9 mouse cellular contexts compared by ENCODE assay signal in genomic region chr1:153556896-153557295, GRCm38 (mm10). TPM values are rescaled to one million over a fixed set of nuclear protein-coding genes. Genes with fewer than 3 reads are reported as not detected.
DNase-seq lines count a peak whose midpoint lies in the region; ATAC-seq and TF ChIP-seq lines count a peak whose summit lies in the region.
"Had no signal": no experiment of that assay in that cellular context is flagged by ENCODE, and none has a peak within 500 bp of the region (broad histone marks: within the 10 kb centered on the region; RNA-seq: fewer than 3 reads in every experiment).

No protein-coding gene starts in this region.

- no peaks in the 10 kb centered on the region for H3K9me3 ChIP-seq in forebrain, embryonic 11.5 days (ENCODE audit: control insufficient read depth, low read length)
- H3K9me3 ChIP-seq: limb, embryonic 13.5 days had no signal

- no peaks in the 10 kb centered on the region for H3K79me2 ChIP-seq in myocyte (ENCODE audit: control insufficient read depth, insufficient read depth)

- 8% methylated on average over 2 of the region's 2 CpGs for WGBS in forebrain, embryonic 11.5 days

- H3K27ac ChIP-seq in forebrain, embryonic 11.5 days (ENCODE audit: low read depth, low read length): no peak overlapping the region
- H3K27ac ChIP-seq: limb, embryonic 13.5 days had no signal

- H3ac ChIP-seq in myocyte (ENCODE audit: control insufficient read depth, insufficient read length): no peak overlapping the region

- no peaks in the 10 kb centered on the region for H3K36me3 ChIP-seq in forebrain, embryonic 11.5 days (ENCODE audit: control insufficient read depth, insufficient read depth, low read length)
- H3K36me3 ChIP-seq in myocyte (ENCODE audit: control insufficient read depth, insufficient read depth): no peaks in the 10 kb centered on the region
- H3K36me3 ChIP-seq: limb, embryonic 13.5 days had no signal

- peak; percentile 54 for DNase-seq in right cerebral cortex, adult 18-20 months
- DNase-seq in right cerebral cortex, postnatal 25 days: no peak
- peak; percentile 84 for DNase-seq in brain, embryonic 14.5 days (ENCODE audit: low read depth)
- peak; percentile 66 for DNase-seq in forebrain, embryonic 11.5 days (ENCODE audit: low spot score)
- peak; percentile 72 for DNase-seq in induced T-regulatory cell, adult 2 months (ENCODE audit: low read depth)
- DNase-seq in left cerebral cortex, postnatal 14 days (ENCODE audit: low spot score in 2 of 2): peak; percentile 78 to 79
- no peak for DNase-seq in spleen, adult 18-20 months

- peak; percentile 81; the same call in 1 of the 2 replicates for TF ChIP-seq CTCF in brain, embryonic 14.5 days (IDR thresholded peaks at IDR 0.05; ENCODE audit: borderline replicate concordance, extremely low read depth, insufficient read depth, insufficient read length)

- H3K27me3 ChIP-seq in forebrain, embryonic 11.5 days (ENCODE audit: control insufficient read depth, insufficient read depth, low read length): no peaks in the 10 kb centered on the region
- no peaks in the 10 kb centered on the region for H3K27me3 ChIP-seq in myocyte (ENCODE audit: control insufficient read depth, insufficient read depth, insufficient read length)
- H3K27me3 ChIP-seq: limb, embryonic 13.5 days had no signal

- no peak overlapping the region for H3K4me2 ChIP-seq in forebrain, embryonic 11.5 days (ENCODE audit: low read depth, low read length, severe bottlenecking)
- peak overlapping the region; percentile 36 for H3K4me2 ChIP-seq in myocyte (ENCODE audit: low read depth)
- H3K4me2 ChIP-seq: limb, embryonic 13.5 days had no signal

- no peak overlapping the region for H3K4me3 ChIP-seq in forebrain, embryonic 11.5 days (ENCODE audit: low read depth, low read length)
- no peak overlapping the region for H3K4me3 ChIP-seq in myocyte
- H3K4me3 ChIP-seq: limb, embryonic 13.5 days had no signal

- H3K9ac ChIP-seq in forebrain, embryonic 11.5 days (ENCODE audit: low read length): no peak overlapping the region
- H3K9ac ChIP-seq: limb, embryonic 13.5 days had no signal

- peak; percentile 75 for ATAC-seq in forebrain, embryonic 11.5 days (replicated peaks; ENCODE audit: low FRiP score)

- no peaks in the 10 kb centered on the region for H3K4me1 ChIP-seq in forebrain, embryonic 11.5 days (replicated peaks; ENCODE audit: control insufficient read depth, insufficient read depth, low read length)

- TF ChIP-seq POLR2A in brain, embryonic 14.5 days (IDR thresholded peaks at IDR 0.05; ENCODE audit: borderline replicate concordance, extremely low read depth, insufficient read depth, insufficient read length, poor library complexity, severe bottlenecking): no peak
- no peak for TF ChIP-seq POLR2A in myocyte (IDR thresholded peaks at IDR 0.05; ENCODE audit: insufficient read length, low read depth)

- intact Hi-C loops in left cerebral cortex, postnatal 14 days (cut with DNase I): loop anchor here (1.0 to 5.0 kb wide), 3 partner anchors 110 to 290 kb away; no protein-coding TSS in a partner anchor

TF ChIP-seq in myocyte, 11 proteins besides CTCF, POLR2A, EP300 and RAD21:
- TF ChIP-seq TCF12 (IDR thresholded peaks at IDR 0.05; ENCODE audit: insufficient read depth, poor library complexity, severe bottlenecking) (no peak), SRF (IDR thresholded peaks at IDR 0.05; ENCODE audit: control insufficient read depth, insufficient read length, low read depth) (no peak), TCF3 (IDR thresholded peaks at IDR 0.05; ENCODE audit: insufficient read length, low read depth) (no peak), POLR2AphosphoS2 (IDR thresholded peaks at IDR 0.05; ENCODE audit: insufficient read length, low read depth) (no peak), USF1 (IDR thresholded peaks at IDR 0.05; ENCODE audit: low read depth) (no peak), E2F4 (IDR thresholded peaks at IDR 0.05; ENCODE audit: insufficient read depth) (no peak), CEBPB (IDR thresholded peaks at IDR 0.05; ENCODE audit: insufficient read depth, poor library complexity, severe bottlenecking) (no peak)
TF ChIP-seq in myocyte: peak in this region for 0.

RNA-seq across cellular contexts. Expression of gene Npl, which starts 7.1 kb away (rescaled TPM):
- 4.9 and 6.6 TPM in 2 replicates for polyA plus RNA-seq in brain, embryonic 14.5 days (2012; rRNA removed)
- polyA plus RNA-seq in forebrain, embryonic 11.5 days (2014; fragmentation: Nextera tagmentation; extraction: Ambion mirVana): 12.4 and 14.3 TPM in 2 replicates
- 1 to 10 TPM; 6.0 to 8.1 TPM for total RNA-seq in left cerebral cortex, postnatal 14 days (2021)
- 0.37 TPM for polyA plus RNA-seq in myocyte (2012; fragmentation: generic; extraction: Trizol)

Comparison
In these comparisons a context has a peak if more than half of its experiments do, and no peak if none do; other contexts are left out.
1. DNase-seq: peak in right cerebral cortex, adult 18-20 months (single experiment), brain, embryonic 14.5 days (single experiment), forebrain, embryonic 11.5 days (single experiment), induced T-regulatory cell, adult 2 months (single experiment) and left cerebral cortex, postnatal 14 days (2 of 2); none in right cerebral cortex, postnatal 25 days (single experiment) and spleen, adult 18-20 months (0 of 2).